Mouse (Mus musculus) heart, postnatal 14 days (tissue): ENCODE measurements around the gene Ppp1r9a. TPM values are rescaled to one million over a fixed set of nuclear protein-coding genes. Genes with fewer than 3 reads are reported as not detected.

ENCODE experiments used
- DNase-seq, 2 experiments: peaks; one replicate each; pipeline ENCODE4 v3.0.0; 2021 to 2022
- intact Hi-C: fragments of 180-260 bp; cut with DNase I; formaldehyde crosslinking; loops from one replicate; pipeline ENCODE4 v1.15.1; 2025
- total RNA-seq, 2 experiments: library from RNA; stranded (reverse); gene quantifications; 2 replicates each; pipeline ENCODE4 v1.2.3; 2021

The Ppp1r9a gene
- total RNA-seq, 2 experiments from 2014 or later, result 18.1 to 18.6 TPM

GRCm38 (mm10) chr6:5147488-5148142 lies 244.9 kb downstream of the Ppp1r9a start:
- intact Hi-C loops, result no loop called here
- no peak for DNase-seq

- intact Hi-C loops, result no loop called here
- no peak for DNase-seq
Observed at GRCm38 (mm10) chr6:5149941-5150340, 247.2 kb downstream of the Ppp1r9a start.

GRCm38 (mm10) chr6:5151171-5151570 lies 248.5 kb downstream of the Ppp1r9a start:
- DNase-seq, result peak; percentile 44 to 51
- intact Hi-C loops, result no loop called here

- DNase-seq, result no peak
- intact Hi-C loops, result no loop called here
Observed at GRCm38 (mm10) chr6:5152185-5152584, 249.5 kb downstream of the Ppp1r9a start.

- DNase-seq, result no peak
- intact Hi-C loops, result no loop called here
Observed at GRCm38 (mm10) chr6:5154786-5155185, 252.1 kb downstream of the Ppp1r9a start.

- intact Hi-C loops, result no loop called here
- no peak for DNase-seq
Observed at GRCm38 (mm10) chr6:5155313-5155927, 252.7 kb downstream of the Ppp1r9a start.

- intact Hi-C loops, result no loop called here
- DNase-seq, result no peak
Observed at GRCm38 (mm10) chr6:5156541-5157425, 254.1 kb downstream of the Ppp1r9a start.

- no peak for DNase-seq
- intact Hi-C loops, result no loop called here
Observed at GRCm38 (mm10) chr6:5159385-5159791, 256.7 kb downstream of the Ppp1r9a start.

- DNase-seq, result no peak
- intact Hi-C loops, result no loop called here
Observed at GRCm38 (mm10) chr6:5162052-5162451, 259.3 kb downstream of the Ppp1r9a start.

- no peak for DNase-seq
- intact Hi-C loops, result no loop called here
Observed at GRCm38 (mm10) chr6:5163507-5164144, 260.9 kb downstream of the Ppp1r9a start.

GRCm38 (mm10) chr6:5164855-5165254 lies 262.1 kb downstream of the Ppp1r9a start:
- intact Hi-C loops, result loop anchor here (5.0 kb wide), 1 partner anchor 217 kb away; the partner anchor contains the start of gene Asb4

GRCm38 (mm10) chr6:5167051-5167677 lies 264.4 kb downstream of the Ppp1r9a start:
- DNase-seq, result peak; percentile 9 to 33
- intact Hi-C loops, result loop anchor here (5.0 kb wide), 1 partner anchor 215 kb away; the partner anchor contains the start of gene Asb4

More at GRCm38 (mm10) chr6:5164855-5165254, 262.1 kb downstream of the Ppp1r9a start:
- DNase-seq, result no peak

GRCm38 (mm10) chr6:5168158-5168557 lies 265.4 kb downstream of the Ppp1r9a start:
- intact Hi-C loops, result loop anchor here (5.0 kb wide), 1 partner anchor 214 kb away; the partner anchor contains the start of gene Asb4
- no peak for DNase-seq

GRCm38 (mm10) chr6:5171418-5171817 lies 268.7 kb downstream of the Ppp1r9a start:
- intact Hi-C loops, result no loop called here
- no peak for DNase-seq

- no peak for DNase-seq
- intact Hi-C loops, result no loop called here
Observed at GRCm38 (mm10) chr6:5172571-5172970, 269.9 kb downstream of the Ppp1r9a start.

GRCm38 (mm10) chr6:5174179-5174812 lies 271.6 kb downstream of the Ppp1r9a start:
- intact Hi-C loops, result no loop called here
- no peak for DNase-seq

- intact Hi-C loops, result no loop called here
Observed at GRCm38 (mm10) chr6:5177967-5178891, 275.5 kb downstream of the Ppp1r9a start.

GRCm38 (mm10) chr6:5179189-5179588 lies 276.5 kb downstream of the Ppp1r9a start:
- intact Hi-C loops, result no loop called here
- no peak for DNase-seq

More at GRCm38 (mm10) chr6:5177967-5178891, 275.5 kb downstream of the Ppp1r9a start:
- DNase-seq, result no peak
